Mouse (Mus musculus) frontal cortex, postnatal 14 days (tissue): ENCODE measurements around the gene Crlf1.

Experiments used
- DNase-seq, 2 experiments: peaks; one replicate each; pipeline ENCODE4 v3.0.0; 2022; ENCODE audit warnings: low spot score in 2 of 2

The Crlf1 gene

DNA sequence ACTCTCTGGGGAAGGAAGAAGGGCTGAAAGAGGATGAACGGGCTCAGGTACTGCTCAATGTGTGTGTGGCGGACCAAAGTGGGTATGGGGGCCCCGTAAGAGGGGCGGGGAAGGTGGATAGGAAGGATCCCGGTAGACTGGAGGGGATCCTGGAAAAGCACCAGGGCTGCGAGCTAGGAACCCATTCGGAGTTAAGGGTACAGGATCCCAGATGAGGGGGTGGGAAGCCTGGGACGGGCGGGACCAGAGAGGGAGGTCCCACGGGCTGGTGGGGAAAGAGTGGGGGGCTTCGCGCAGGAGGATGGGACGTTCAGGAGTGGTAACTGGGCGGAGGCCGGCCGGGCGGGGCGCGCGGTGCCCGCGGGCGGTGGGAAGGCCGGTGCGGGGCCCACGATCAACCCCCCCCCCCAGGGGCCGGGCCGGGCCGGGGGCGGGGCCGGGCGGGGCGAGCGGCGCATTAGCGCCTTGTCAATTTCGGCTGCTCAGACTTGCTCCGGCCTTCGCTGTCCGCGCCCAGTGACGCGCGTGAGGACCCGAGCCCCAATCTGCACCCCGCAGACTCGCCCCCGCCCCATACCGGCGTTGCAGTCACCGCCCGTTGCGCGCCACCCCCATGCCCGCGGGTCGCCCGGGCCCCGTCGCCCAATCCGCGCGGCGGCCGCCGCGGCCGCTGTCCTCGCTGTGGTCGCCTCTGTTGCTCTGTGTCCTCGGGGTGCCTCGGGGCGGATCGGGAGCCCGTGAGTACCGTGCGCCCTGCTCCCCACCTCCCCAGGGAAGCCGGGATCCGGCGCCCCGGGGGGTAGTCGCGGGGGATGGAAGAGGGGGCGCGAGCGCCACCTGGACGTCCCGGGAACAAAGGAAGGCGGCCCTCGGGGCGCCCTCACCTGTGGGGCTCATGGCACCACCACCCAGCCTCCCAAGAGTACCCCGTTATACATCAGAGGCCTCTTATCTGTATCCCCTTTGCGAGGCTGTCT, at the start of gene Crlf1:
Gene Crlf1 (plus strand): TSS at position 495 of the 977 bp plus-strand sequence.
- no peak for DNase-seq

DNA sequence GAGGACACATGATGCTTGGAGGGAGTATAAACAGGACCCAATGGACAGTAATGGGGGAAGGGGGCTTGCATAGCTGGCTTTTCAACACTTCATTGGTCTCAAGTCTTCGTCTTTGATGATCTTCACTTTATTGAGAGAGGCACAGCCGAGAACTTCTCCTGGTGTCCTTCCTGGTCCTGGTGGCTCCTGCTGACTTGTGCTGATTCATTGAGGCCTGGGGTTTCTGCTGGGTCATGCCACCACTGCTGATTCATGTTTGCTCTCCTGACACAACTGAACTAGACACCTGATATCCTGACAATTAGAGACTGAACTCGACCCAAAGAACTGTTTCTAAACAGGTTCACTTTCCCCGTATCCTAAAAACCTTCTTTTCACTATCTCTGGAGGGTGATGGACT, 49.6 kb upstream of the Crlf1 start:
- DNase-seq = no peak

DNA sequence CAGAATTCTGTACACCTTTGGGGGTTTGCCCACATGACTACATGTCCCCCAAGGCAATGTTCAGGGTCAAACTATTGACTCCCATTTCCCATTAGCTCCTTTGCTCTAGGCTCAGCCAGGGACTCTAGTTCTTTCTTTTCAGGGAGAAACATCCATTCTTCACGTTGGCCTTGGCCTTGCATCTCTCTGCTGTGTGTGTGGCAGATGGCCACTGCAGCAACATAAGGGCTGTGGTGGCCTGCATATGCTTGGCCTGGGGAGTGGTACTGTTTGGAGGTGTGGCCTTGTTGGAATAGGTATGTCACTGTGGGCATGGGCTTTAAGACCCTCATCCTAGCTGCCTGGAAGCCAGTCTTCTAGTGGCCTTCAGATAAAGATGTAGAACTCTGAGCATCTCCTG, 47.0 kb upstream of the Crlf1 start:
- DNase-seq = no peak

DNA sequence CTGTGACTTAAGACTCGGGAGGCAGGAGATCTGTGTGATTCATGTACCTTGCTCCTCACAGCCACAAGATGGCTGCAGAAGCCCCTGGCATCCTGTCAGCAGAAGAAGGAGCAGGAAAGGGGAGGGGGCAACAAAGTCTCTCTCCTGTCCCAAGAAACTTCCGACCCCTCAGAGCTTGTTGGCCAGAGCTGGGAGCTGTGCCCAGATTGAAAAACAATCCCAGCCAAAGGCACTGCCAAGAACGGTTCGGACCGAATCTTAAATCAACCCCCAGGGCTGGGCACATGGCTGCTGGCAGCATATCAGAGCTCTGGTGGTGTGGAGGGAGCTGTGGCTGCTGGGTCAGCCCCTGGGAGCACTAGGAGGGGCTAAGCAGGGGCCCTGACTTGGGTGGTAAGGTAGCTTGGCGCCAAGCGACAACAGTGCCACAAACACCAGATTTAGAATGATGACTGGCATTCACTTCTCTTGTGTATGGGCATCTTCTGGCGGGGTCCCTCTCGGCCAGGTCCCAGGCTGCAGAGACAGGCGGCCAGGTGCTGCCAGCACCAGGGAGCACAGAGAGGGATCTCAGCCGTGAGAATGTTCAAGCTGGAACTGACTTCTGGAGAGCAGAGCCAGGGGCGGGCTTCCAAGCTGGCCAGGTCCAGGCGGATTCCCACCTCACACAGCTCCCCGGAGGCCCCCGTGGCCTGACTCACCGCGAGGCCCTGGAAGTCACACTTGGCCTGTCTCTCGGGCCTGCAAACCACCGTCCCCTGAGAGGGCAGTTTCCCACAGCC, 45.1 kb upstream of the Crlf1 start:
- peak in 1 of 2 experiments; percentile 61 for DNase-seq

DNA sequence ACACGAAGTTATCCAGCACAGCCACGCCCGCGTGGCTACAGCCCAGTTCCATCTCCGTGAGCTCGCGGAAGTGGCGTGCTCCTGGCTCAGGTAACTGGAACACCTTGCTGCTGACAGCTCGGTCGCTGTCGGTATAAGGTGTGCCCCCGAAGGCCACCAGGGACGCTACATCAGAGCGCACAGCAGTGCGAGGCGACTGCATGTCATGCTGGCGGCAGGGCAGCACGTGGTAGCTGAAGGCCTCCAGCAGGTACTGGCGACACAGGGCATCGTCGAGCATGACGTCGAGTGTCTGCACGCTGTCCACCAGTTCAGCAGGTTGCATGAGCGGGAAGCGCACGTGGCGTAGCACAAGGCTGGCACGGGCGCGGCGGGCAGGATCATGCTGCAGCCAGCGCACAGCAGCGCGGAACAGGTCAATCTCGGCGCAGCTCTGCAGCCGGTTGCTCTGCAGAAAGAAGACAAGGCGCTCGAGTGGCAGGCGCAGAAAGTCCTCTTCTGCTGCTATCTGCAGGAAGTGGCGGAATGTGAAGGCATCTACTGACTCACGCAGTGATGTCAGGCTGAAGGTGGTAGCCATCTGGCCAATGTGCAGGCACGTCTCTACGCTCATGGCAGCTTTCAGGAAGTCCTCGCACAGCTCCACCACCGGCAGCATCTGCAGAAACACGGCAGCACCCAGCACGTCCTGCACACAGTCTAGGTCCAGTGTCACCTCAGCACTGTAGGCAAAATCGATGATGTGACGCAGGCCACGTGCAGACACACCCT, 40.6 kb upstream of the Crlf1 start:
- no peak for DNase-seq

DNA sequence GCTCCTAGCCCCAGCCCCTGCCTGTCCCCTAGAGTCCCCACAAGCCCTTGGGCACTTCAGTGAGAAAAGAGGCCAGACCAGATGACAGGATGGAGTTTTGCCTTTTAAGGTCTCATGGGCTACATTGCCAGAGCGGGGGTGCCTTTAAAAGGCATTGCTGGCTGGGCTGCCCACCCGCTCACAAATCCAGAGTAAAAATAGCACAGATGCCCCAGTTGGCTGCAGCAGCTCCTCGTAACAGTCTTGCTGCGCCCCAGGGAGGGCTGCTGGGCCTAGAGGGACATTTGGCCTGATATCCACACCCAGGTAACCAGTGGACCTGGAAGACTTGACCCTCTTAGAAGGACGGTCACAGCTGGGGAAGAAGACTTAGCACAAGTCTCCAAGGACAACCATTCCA, 39.1 kb upstream of the Crlf1 start:
- no peak for DNase-seq

DNA sequence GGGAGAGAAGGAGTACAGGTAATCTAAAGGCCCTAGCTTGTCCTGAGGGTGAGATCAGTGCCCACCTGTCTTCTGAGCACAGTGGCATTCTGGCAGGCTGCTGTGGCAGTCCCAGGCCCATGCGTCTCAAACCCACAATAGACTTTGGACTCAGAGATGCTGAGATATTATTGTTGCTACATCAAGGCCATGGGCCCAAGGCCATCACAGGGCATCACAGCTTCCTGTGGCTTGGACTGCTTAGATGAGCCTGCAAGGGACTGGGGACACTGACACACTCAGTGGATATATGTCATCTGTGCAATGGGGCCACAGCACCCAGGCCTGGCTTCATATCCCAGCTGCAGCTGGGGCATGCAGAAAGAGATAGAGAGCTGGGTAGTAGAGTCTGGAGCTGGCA, 36.0 kb upstream of the Crlf1 start:
- no peak for DNase-seq

DNA sequence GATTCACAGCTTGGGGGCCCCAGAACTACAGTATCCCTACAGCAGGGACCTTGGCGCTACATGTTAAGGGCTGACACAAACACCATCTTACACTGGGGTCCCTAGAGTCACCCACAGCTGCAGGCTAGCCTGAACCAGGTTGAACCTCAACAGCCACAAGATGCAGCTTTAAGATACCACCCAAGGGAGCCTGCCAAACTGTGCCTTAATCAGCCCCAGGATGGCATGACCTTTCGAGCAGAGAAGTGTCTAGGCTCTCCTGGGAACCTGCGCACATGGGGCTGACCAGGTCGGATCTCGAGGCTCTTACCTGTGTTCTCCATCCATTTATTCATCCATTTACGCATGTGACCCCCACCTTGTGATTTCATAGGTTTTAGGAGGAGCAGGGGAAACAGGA, 35.1 kb upstream of the Crlf1 start:
- DNase-seq = no peak

DNA sequence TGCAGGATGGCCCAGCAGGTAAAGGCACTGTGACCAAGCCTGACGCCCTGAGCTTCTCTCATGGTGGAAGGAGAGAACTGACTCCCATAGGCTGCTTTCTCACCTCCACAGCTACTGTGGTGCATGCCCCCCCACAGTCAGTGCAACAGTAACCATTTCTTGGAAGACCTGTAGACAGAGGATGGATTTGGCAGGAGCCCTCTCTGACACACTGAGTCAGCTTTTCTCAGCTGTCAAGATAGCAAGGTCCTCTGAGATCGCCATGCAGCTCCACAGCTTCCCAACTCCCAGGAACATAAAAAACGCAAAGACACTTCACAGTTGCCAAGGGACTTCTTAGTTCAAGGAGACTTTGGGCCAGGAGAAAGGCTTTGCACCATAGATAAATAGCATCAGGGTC, 34.5 kb upstream of the Crlf1 start:
- DNase-seq = no peak

DNA sequence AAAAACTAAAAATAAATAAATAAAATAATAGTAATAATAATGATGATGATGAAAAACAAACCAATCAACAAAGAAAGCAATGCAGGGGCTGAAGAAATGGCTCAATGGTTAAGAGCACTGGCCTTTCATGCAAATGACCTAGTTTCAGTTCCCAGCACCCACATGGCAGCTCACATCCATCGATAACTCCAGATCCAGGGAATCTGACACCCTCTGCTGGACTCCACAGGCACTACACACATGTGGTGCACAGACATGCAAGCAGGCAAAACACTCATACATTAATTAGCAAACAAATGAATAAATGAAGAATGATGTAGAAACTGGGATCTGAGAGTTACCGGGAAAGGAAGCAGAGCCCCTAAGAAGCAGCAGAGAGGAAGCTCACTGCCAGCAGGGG, 33.3 kb upstream of the Crlf1 start:
- no peak for DNase-seq

DNA sequence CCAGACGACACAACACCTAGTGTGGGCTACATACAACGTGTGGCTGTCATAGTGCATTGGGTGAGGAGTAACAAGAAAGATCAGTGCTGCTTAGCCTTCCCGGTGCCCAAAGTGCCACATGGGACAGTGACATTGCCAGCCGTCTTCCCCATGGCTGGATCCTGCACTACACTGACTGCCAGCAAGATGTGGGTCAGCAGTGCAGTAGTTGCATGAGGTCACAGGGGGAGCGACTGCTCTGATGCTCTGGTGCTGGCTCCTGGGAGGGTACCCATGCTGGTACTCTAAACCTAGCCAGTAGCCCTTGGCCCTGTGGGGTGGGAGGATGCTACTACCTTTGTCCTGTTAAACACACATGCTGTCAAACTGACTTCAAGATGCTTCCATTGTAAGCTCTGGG, 32.8 kb upstream of the Crlf1 start:
- no peak for DNase-seq

DNA sequence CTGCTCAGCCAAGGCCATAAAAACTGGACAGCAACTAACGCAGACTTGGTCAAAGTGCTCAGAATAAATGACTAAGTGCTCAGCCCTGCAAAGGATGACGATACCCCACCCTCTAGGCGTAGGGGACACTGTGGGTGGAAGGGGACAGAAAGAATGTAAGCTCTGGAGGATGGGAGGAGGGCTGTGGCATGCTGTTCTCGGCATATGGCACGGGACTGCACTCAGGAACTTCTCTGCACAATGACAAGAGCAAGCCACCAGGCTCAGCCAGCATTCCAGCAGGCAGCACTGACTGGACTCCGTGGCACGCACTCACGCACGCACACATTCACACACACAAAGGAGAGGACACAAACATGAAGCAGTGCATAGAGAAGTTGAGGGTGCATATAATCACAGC, 32.4 kb upstream of the Crlf1 start:
- no peak for DNase-seq

DNA sequence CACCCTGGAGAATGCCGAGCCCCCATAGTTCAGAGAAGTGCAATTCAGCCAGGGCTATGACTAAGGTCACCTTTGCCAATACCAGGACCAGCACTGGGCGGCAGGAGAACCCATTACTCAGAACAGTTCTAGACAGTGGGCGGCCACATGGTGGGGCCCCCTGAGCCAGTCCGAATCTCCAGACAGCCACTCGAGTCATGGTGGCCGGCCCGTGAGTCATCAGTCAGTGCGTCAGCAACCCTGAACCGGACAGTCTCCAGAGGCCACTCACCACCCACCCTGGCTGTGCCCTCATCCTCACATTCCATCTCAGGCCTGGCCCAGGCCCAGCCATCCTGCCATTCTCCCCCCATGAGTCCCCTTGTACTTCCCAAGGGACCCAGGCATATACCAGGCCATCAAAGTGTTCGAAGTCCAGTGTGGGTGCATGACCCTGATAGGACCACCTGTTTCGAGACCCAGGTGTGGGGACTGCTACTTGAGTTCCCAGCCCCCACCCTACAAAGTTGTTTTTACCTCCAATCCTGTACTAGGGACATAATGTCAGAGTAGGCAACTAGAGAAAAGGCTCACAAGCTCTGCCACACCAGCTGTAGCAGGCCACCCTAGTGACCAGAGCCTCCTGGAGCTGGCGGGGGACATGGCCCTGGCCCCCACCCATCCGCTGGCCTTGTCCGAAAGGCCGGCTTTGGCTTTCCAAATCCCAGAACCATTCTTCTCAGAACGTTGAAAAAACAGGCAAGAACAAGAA, 31.0 kb upstream of the Crlf1 start:
- DNase-seq = no peak

DNA sequence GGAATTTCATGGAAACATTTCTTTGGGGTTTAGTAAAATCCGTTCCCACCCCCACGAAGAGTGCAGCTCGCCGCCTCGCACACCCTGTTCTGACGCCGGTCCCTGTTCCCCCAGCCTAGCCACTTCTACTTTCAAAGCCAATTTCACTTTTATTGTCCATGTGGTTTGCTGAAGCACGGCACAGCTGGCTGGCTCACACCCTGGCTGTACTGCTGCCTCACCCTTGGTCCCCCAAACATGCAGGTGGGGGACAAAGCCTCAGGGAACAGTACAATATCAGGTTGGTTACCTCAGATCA, 30.5 kb upstream of the Crlf1 start:
- no peak for DNase-seq

DNA sequence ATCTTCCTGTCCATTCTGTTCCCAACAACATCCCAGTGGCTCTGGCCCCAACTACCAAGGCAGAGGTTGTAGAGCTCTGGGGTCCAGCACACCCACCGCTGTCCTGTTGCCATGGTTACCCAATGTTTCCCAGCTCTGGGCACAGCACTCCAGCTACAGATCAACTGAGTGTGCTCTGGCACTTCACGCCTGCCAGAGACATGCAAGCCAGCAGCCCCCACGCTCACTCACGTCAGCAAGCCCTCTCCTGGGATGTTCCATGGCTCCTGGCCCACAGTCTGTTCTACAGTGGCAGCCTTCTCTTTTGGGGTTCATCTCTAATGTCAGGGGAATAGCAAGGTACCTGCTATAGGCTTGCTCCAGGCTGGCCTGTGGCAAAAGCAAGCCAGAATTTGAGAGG, 29.7 kb upstream of the Crlf1 start:
- DNase-seq = no peak

DNA sequence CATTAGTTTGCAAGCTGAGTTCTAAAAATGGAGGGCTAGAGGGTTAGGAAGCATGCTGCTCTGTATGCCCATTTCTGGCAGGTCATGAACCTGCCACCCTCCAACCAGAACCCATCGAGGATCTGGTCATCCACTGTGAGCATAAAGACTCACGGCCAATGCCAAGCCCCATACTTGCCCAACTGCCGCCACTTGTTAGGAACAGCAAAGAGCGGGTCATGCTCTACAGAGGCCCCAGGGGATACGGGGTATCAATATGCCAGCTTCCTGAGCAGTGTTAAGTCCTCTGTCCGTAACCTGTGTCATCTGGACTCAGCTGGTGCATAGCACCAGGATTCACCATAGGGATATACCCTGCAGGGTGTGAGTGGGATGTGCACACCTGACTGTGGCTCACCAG, 28.8 kb upstream of the Crlf1 start:
- no peak for DNase-seq

DNA sequence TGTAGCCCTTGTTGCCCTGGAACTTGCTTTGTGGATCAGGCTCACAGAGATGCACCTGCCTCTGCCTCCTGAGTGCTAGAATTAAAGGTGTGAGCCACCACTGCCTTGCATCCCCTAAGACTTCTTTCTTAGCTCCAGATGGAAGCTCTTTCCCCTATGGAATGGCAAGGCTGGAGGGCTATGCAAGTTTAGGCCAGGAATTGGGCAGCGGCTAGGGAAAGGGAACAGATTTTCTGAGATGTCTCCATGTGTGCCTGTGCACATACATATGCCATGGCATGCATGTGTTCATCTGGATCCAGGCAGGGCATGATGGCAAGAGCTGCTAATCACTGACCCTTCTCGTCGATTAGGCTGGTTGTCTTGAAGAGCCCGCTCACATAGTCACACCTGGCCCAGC, 27.3 kb upstream of the Crlf1 start:
- DNase-seq = no peak

DNA sequence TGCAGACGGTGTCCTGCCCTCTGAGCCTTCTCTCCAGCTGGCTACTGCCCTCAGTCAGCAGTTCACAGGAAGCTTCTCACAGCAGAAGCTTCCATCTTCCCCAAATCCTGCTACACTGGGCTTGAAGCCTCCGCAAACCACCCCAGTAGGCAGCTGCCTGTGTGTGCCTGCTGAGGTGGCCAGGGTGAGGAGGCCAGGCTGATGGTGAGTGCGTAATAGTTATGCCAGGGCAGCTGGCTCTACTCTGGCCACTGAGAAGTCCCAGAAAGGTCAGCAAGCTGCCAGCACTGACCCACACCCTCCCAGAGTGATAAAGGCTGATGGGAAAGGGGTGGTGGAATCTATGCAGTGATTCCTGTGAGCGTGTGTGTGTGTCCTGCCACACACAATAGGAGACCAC, 26.7 kb upstream of the Crlf1 start:
- no peak for DNase-seq

DNA sequence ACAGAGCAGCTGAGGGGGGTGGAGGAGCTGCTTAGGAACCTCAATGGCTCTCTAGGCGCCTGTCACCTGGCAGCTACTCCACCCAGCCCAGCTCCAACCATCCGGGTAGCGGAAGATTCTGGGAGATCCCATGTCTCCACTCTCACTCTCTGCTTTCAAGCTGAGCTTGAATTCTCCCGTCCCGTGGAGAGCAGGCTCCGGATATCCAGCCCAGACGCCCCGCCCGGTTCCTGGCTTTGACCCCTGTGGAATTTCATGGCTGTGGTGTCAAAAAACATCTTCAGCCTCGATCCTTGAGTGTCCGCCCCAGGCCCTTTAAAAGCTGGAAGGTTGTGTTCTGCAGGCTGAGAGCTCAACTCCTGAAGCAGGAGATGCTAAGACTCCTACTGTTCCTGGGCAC, 26.2 kb upstream of the Crlf1 start:
- no peak for DNase-seq

DNA sequence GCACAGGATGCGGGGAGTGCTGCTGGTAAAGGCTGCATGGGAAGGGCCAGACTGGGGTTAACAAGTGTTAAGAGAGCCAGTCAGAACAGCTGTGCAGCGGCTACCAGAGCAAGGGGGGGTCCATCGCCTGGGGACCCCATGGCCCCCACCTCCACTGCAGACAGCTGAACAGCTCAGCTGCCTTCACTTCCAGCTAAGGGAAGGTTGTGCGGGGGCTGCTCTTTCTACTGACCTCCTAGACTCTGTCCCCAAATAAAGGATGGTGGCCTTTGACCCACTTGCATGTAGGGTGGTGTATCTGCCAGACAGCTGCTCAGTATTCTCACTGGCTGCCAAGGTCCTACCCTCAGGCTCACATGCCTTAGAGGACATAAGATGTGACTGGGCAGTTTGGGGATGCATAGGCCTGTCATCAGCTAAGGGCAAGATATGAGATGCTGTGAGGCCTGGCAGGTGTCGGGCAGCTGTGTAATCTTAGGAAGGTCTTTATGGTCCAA, 25.7 kb upstream of the Crlf1 start:
- DNase-seq = no peak

DNA sequence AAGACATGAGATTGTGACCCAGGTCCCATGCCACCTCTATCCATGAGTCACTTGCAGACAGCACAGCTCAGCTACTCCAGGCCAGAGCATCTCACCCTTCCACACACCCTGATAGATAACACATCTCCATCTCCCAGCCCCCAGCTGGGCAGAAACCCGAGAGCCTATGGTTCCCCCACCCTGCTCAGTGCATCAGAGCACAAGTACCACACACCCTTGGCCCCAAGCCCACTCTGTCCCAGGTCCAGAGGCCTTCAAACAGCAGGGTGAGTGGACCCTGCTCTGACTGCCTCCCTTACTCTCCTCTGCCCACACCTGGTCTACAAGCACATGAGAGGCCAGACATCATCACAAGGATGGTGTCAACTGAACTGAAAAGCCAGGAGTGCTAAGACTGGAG, 25.1 kb upstream of the Crlf1 start:
- no peak for DNase-seq

DNA sequence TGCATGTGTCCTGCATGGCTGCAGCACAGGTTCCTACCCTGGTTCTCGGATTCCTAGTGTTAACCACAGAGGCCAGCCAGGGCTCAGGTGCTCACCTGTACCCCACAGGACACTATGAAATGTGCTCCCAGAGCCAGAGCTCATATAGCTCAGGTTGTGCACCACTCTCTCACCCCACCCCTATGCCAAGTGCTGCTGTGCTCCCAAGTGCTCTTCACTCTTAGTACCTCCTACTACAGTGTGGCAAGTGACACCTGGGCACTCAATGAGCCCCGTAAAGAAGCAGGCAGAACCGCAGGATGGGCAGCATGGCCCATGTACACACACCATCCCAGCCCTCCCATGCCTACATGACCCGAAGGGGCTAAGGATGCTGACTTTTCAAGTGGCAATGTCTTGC, 24.2 kb upstream of the Crlf1 start:
- no peak for DNase-seq
